Mouse (Mus musculus): Measurements from ENCODE around the gene Hdac11. TPM values are rescaled to one million over a fixed set of nuclear protein-coding genes. Genes with fewer than 3 reads are reported as not detected.
"Not testable (repeated sequence)": the region's sequence is repeated elsewhere in the genome, so short reads cannot be mapped to it uniquely, and the experiment has no call there.

The Hdac11 gene
- polyA plus RNA-seq, 1 experiment from 2014 or later, result 0.77 TPM

DNA sequence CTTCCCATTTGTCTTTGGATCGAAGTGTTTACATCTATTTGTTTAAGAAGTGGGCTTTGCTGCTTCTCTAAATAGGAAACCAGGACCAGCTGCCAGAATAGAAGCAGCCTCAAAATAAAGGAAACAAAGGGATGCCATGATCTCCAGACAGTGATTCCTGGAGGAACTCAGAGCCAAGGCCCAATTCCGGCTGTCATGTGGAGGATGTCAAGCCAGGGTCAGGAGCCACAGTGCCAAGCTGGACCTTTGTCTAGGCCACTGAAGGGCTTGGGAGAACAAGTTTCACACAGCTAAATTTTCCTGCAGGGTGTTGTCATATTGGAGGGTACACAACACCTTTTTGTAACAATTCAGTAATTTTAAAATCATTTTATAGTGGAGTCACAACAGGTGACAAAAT lies 36.3 kb upstream of the Hdac11 start:
- Histone ChIP-seq H3K4me3 (ENCODE audit: inconsistent target) (no peak overlapping the region), H3K36me3 (ENCODE audit: inconsistent target) (no peaks in the 10 kb centered on the region), H3K27ac (no peak overlapping the region), H3K79me2 (ENCODE audit: inconsistent target) (no peaks in the 10 kb centered on the region)
- 91% methylated on average over 2 of the region's 2 CpGs for WGBS (ENCODE audit: missing documents)

- 96% methylated on average over 6 of the region's 7 CpGs for WGBS (ENCODE audit: missing documents)
Measured at GRCm38 (mm10) chr6:91121089-91121488, 35.4 kb upstream of the Hdac11 start.

DNA sequence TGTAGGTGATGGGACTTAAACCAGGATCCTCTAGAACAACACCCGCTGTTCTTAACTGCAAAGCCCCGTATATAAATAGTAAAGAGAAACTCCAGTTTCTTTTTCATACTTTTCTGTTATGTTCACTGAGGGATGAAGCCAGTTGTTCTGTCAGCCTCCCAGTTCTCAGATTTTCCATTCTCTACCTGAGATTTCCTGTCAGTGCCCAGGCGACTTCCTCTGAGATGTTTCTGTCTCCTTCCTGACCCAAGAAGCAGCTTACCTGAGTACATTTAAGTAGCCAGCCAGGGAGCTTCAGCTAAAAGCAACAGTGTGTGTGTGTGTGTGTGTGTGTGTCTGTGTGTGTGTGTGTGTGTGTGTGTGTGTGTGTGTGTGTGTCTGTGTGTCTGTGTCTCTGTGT lies 33.0 kb upstream of the Hdac11 start:
- H3K27ac ChIP-seq, result no peak overlapping the region
- H3K79me2 ChIP-seq (ENCODE audit: inconsistent target), result no peaks in the 10 kb centered on the region
- H3K36me3 ChIP-seq (ENCODE audit: inconsistent target), result no peaks in the 10 kb centered on the region
- 76% methylated on average over 3 of the region's 3 CpGs for WGBS (ENCODE audit: missing documents)
- no peak overlapping the region for H3K4me3 ChIP-seq (ENCODE audit: inconsistent target)

More at GRCm38 (mm10) chr6:91121089-91121488, 35.4 kb upstream of the Hdac11 start:
- H3K4me3 ChIP-seq (ENCODE audit: inconsistent target); H3K27ac ChIP-seq; H3K79me2 ChIP-seq (ENCODE audit: inconsistent target); H3K36me3 ChIP-seq (ENCODE audit: inconsistent target): not testable (repeated sequence)

GRCm38 (mm10) chr6:91124286-91125227 lies 31.9 kb upstream of the Hdac11 start:
- Histone ChIP-seq H3K36me3 (ENCODE audit: inconsistent target) (no peaks in the 10 kb centered on the region), H3K4me3 (ENCODE audit: inconsistent target) (no peak overlapping the region), H3K27ac (no peak overlapping the region), H3K79me2 (ENCODE audit: inconsistent target) (no peaks in the 10 kb centered on the region)
- WGBS (ENCODE audit: missing documents), result 60% methylated on average over 7 of the region's 7 CpGs

- Histone ChIP-seq H3K4me3 (ENCODE audit: inconsistent target) (no peak overlapping the region), H3K36me3 (ENCODE audit: inconsistent target) (no peaks in the 10 kb centered on the region), H3K79me2 (ENCODE audit: inconsistent target) (no peaks in the 10 kb centered on the region), H3K27ac (no peak overlapping the region)
- 68% methylated on average over 2 of the region's 2 CpGs for WGBS (ENCODE audit: missing documents)
Measured at GRCm38 (mm10) chr6:91125228-91125585, 31.3 kb upstream of the Hdac11 start.

GRCm38 (mm10) chr6:91128996-91129395 lies 27.5 kb upstream of the Hdac11 start:
- no peak overlapping the region for H3K27ac ChIP-seq
- 68% methylated on average over 4 of the region's 4 CpGs for WGBS (ENCODE audit: missing documents)

GRCm38 (mm10) chr6:91130856-91131255 lies 25.6 kb upstream of the Hdac11 start:
- WGBS (ENCODE audit: missing documents), result 54% methylated on average over 1 of the region's 1 CpGs
- H3K79me2 ChIP-seq (ENCODE audit: inconsistent target), result no peaks in the 10 kb centered on the region
- H3K4me3 ChIP-seq (ENCODE audit: inconsistent target), result no peak overlapping the region
- H3K27ac ChIP-seq, result no peak overlapping the region
- no peaks in the 10 kb centered on the region for H3K36me3 ChIP-seq (ENCODE audit: inconsistent target)

More at GRCm38 (mm10) chr6:91128996-91129395, 27.5 kb upstream of the Hdac11 start:
- Histone ChIP-seq H3K79me2 (ENCODE audit: inconsistent target) (no peaks in the 10 kb centered on the region), H3K4me3 (ENCODE audit: inconsistent target) (no peak overlapping the region), H3K36me3 (ENCODE audit: inconsistent target) (no peaks in the 10 kb centered on the region)

DNA sequence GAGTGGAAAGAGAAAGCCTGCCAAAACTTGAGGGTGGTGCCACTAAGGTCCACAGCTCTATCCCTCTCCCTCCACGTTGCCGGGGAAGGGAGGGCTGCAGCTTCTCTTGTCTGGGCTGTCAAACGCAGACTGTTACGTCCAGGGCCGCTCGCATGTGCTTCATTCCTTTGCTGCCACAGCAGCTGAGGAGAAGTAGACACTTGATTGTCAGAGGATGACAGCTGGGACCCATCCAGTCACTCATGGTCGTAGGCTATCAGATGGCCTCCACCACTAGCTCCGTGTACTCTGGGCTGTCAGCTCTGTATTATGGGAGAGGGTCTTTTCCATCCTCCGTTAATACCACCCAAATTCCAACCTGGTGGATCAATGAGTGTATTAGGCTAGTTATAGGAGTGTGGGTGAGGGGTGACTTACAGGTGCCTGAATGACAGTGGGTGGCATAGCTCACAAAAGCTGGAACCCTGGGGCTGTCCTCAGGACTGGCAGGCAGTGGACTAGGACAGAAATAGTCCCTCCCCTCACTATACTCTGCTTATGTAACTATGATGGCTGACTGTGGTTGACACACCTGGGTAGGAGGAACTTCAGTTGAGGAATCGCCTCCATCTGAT lies 19.0 kb upstream of the Hdac11 start:
- no peaks in the 10 kb centered on the region for H3K36me3 ChIP-seq (ENCODE audit: inconsistent target)
- H3K4me3 ChIP-seq (ENCODE audit: inconsistent target), result no peak overlapping the region
- 89% methylated on average over 10 of the region's 10 CpGs for WGBS (ENCODE audit: missing documents)
- no peak overlapping the region for H3K27ac ChIP-seq
- no peaks in the 10 kb centered on the region for H3K79me2 ChIP-seq (ENCODE audit: inconsistent target)

- WGBS (ENCODE audit: missing documents), result 24% methylated on average over 4 of the region's 4 CpGs
- Histone ChIP-seq H3K79me2 (ENCODE audit: inconsistent target) (no peaks in the 10 kb centered on the region), H3K4me3 (ENCODE audit: inconsistent target) (no peak overlapping the region), H3K27ac (no peak overlapping the region), H3K36me3 (ENCODE audit: inconsistent target) (no peaks in the 10 kb centered on the region)
Measured at GRCm38 (mm10) chr6:91139846-91140245, 16.6 kb upstream of the Hdac11 start.

- no peak overlapping the region for H3K27ac ChIP-seq
- H3K4me3 ChIP-seq (ENCODE audit: inconsistent target), result no peak overlapping the region
- H3K36me3 ChIP-seq (ENCODE audit: inconsistent target), result no peaks in the 10 kb centered on the region
- no peaks in the 10 kb centered on the region for H3K79me2 ChIP-seq (ENCODE audit: inconsistent target)
- 79% methylated on average over 3 of the region's 3 CpGs for WGBS (ENCODE audit: missing documents)
Measured at GRCm38 (mm10) chr6:91145056-91145455, 11.4 kb upstream of the Hdac11 start.

DNA sequence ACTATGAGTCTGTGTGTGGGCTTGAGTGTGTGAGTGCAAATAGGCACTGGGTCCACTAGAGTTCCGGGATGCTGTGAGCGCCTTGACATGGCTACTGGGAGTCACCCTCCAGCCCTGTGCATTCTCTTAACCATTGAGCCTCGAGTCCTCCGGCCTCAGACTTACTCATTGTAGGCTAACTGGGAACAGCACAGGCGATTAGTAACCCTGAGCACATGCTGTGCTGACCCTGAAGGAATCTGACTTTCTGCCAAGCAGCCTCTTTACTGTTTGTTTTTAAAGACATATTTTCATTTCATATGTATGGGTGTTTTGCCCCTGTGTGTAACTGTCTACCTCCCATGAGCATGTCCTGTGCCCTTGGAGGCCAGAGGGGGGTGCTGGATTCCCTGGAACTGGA lies 10.9 kb upstream of the Hdac11 start:
- Histone ChIP-seq H3K79me2 (ENCODE audit: inconsistent target) (no peaks in the 10 kb centered on the region), H3K4me3 (ENCODE audit: inconsistent target) (no peak overlapping the region), H3K27ac (no peak overlapping the region), H3K36me3 (ENCODE audit: inconsistent target) (no peaks in the 10 kb centered on the region)
- 85% methylated on average over 3 of the region's 5 CpGs for WGBS (ENCODE audit: missing documents)

DNA sequence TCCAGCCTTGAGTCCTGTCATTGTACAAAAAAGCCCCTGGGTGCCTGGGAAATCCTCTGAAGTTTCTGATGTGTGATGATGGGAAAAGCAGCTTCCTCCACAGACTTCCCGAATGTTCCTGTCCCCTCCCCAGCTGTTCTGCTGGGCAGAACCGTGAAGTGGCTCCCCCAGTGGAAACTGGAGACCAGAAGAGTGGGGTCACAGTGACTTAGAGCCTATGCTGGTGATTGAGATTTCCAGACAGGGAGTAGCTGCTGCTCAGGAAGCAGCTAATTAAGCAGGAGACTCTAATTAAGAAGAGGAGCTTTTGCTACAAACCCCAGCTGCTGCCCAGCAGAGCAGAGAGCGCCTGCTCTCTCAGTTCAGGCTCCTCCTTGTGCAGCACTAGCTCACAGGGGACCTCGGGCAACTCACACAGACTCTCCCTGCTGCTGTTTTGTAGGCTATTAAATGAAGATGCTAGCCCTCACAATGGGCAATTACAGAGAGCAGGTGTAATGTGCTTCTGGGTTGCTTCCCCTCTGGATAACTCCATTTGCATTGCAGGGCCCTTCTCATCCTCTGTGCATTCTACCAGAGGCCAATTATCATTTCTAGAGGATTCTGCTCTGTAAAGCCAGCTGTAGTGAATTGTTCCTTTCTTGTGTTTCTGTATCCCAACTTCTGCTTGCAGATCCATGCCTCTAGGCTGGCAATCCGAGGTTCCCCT lies 9.9 kb upstream of the Hdac11 start:
- WGBS (ENCODE audit: missing documents), result 67% methylated on average over 5 of the region's 5 CpGs
- Histone ChIP-seq H3K27ac (no peak overlapping the region), H3K4me3 (ENCODE audit: inconsistent target) (no peak overlapping the region), H3K79me2 (ENCODE audit: inconsistent target) (no peaks in the 10 kb centered on the region), H3K36me3 (ENCODE audit: inconsistent target) (no peaks in the 10 kb centered on the region)

DNA sequence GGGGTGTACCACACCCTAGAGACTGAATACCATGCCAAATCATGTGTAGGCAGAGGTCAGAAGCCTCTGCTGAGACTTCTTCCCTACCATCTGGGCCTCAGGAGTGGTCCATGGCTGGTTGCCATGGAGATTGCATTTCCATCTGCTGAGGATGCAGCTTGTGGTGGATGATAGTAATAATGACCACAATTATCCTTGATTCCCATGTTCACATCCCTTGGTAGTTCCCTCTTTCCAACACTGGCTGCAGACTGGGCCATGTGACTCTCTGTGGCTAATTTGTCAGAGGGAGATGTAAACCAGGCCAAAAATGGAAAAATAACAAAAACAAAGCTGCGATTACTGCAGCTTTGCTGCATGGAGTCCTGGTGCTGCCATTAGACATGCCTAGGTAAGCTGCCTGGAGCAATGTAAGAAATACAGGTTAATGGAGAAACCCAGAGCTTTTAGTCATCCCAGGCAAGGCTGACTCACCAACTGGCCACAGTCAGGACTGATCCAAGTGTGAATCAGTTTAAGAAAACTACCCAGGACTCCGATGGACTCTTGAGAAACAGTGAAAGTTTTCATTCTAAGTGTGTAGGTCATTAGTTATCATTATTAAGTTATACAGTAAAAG lies 9.2 kb upstream of the Hdac11 start:
- 95% methylated on average over 2 of the region's 2 CpGs for WGBS (ENCODE audit: missing documents)

GRCm38 (mm10) chr6:91152892-91153548 lies 3.4 kb upstream of the Hdac11 start:
- WGBS (ENCODE audit: missing documents), result 33% methylated on average over 7 of the region's 7 CpGs
- Histone ChIP-seq H3K4me3 (ENCODE audit: inconsistent target) (no peak overlapping the region), H3K36me3 (ENCODE audit: inconsistent target) (no peaks in the 10 kb centered on the region), H3K79me2 (ENCODE audit: inconsistent target) (no peaks in the 10 kb centered on the region), H3K27ac (no peak overlapping the region)

More for the DNA sequence above, 9.2 kb upstream of the Hdac11 start:
- no peaks in the 10 kb centered on the region for H3K36me3 ChIP-seq (ENCODE audit: inconsistent target)
- H3K4me3 ChIP-seq (ENCODE audit: inconsistent target), result no peak overlapping the region
- H3K79me2 ChIP-seq (ENCODE audit: inconsistent target), result no peaks in the 10 kb centered on the region
- H3K27ac ChIP-seq, result no peak overlapping the region

Measured in macrophage (primary cell).